Mouse (Mus musculus): ENCODE data around the gene Ube2r2. TPM values are rescaled to one million over a fixed set of nuclear protein-coding genes. Genes with fewer than 3 reads are reported as not detected.

The Ube2r2 gene
- polyA plus RNA-seq, 1 experiment from 2014 or later, result 93.9 TPM

GRCm38 (mm10) chr4:41140174-41140875, 4.8 kb downstream of the Ube2r2 start:
- no peak overlapping the region for H3K4me2 ChIP-seq (ENCODE audit: low read length)
- H3K27ac ChIP-seq, result no peak overlapping the region
- no peaks in the 10 kb centered on the region for H3K27me3 ChIP-seq (ENCODE audit: insufficient read depth, low read length)
- H3K4me3 ChIP-seq (replicated peaks; ENCODE audit: low read depth, low read length), result no peak overlapping the region
- no peak for TF ChIP-seq CTCF (IDR thresholded peaks at IDR 0.05; ENCODE audit: low read depth)
- no peak overlapping the region for H3K9ac ChIP-seq (ENCODE audit: low read depth, low read length)
- WGBS, result 85% methylated on average over 6 of the region's 6 CpGs
- ATAC-seq (replicated peaks; ENCODE audit: low FRiP score, low read depth), result no peak
- H3K36me3 ChIP-seq (ENCODE audit: insufficient read depth, low read length), result 0 out of 2 replicates have a peak, but pooled peaks cover 3% of the 10 kb centered on the region
- DNase-seq (ENCODE audit: low spot score), result no peak
- no peaks in the 10 kb centered on the region for H3K4me1 ChIP-seq (replicated peaks; ENCODE audit: insufficient read depth, low read length)
- no peaks in the 10 kb centered on the region for H3K9me3 ChIP-seq (replicated peaks; ENCODE audit: low read length)

- H3K4me1 ChIP-seq (replicated peaks; ENCODE audit: insufficient read depth, low read length), result no peaks in the 10 kb centered on the region
- 86% methylated on average over 2 of the region's 2 CpGs for WGBS
- no peak overlapping the region for H3K4me2 ChIP-seq (ENCODE audit: low read length)
- DNase-seq (ENCODE audit: low spot score) (no peak), ATAC-seq (replicated peaks; ENCODE audit: low FRiP score, low read depth) (no peak)
- no peak for TF ChIP-seq CTCF (IDR thresholded peaks at IDR 0.05; ENCODE audit: low read depth)
- no peaks in the 10 kb centered on the region for H3K27me3 ChIP-seq (ENCODE audit: insufficient read depth, low read length)
- H3K27ac ChIP-seq, result no peak overlapping the region
- H3K9me3 ChIP-seq (replicated peaks; ENCODE audit: low read length), result no peaks in the 10 kb centered on the region
- H3K9ac ChIP-seq (ENCODE audit: low read depth, low read length), result no peak overlapping the region
- 0 out of 2 replicates have a peak, but pooled peaks cover 3% of the 10 kb centered on the region for H3K36me3 ChIP-seq (ENCODE audit: insufficient read depth, low read length)
- no peak overlapping the region for H3K4me3 ChIP-seq (replicated peaks; ENCODE audit: low read depth, low read length)
Observed at GRCm38 (mm10) chr4:41142601-41143000, 7.1 kb downstream of the Ube2r2 start.

- WGBS, result 62% methylated on average over 3 of the region's 3 CpGs
- no peak for TF ChIP-seq CTCF (IDR thresholded peaks at IDR 0.05; ENCODE audit: low read depth)
- no peak for ATAC-seq (replicated peaks; ENCODE audit: low FRiP score, low read depth)
- Histone ChIP-seq H3K27ac (no peak overlapping the region), H3K9me3 (replicated peaks; ENCODE audit: low read length) (no peaks in the 10 kb centered on the region), H3K9ac (ENCODE audit: low read depth, low read length) (no peak overlapping the region), H3K4me2 (ENCODE audit: low read length) (no peak overlapping the region), H3K36me3 (ENCODE audit: insufficient read depth, low read length) (no peaks in the 10 kb centered on the region), H3K4me1 (replicated peaks; ENCODE audit: insufficient read depth, low read length) (no peaks in the 10 kb centered on the region), H3K27me3 (ENCODE audit: insufficient read depth, low read length) (no peaks in the 10 kb centered on the region), H3K4me3 (replicated peaks; ENCODE audit: low read depth, low read length) (no peak overlapping the region)
- no peak for DNase-seq (ENCODE audit: low spot score)
Observed at GRCm38 (mm10) chr4:41149891-41150290, 14.3 kb downstream of the Ube2r2 start.

- ATAC-seq (replicated peaks; ENCODE audit: low FRiP score, low read depth) (no peak), DNase-seq (ENCODE audit: low spot score) (no peak)
- Histone ChIP-seq H3K36me3 (ENCODE audit: insufficient read depth, low read length) (no peaks in the 10 kb centered on the region), H3K27me3 (ENCODE audit: insufficient read depth, low read length) (no peaks in the 10 kb centered on the region), H3K27ac (no peak overlapping the region), H3K4me3 (replicated peaks; ENCODE audit: low read depth, low read length) (no peak overlapping the region), H3K9me3 (replicated peaks; ENCODE audit: low read length) (no peaks in the 10 kb centered on the region), H3K4me1 (replicated peaks; ENCODE audit: insufficient read depth, low read length) (no peaks in the 10 kb centered on the region), H3K4me2 (ENCODE audit: low read length) (no peak overlapping the region), H3K9ac (ENCODE audit: low read depth, low read length) (no peak overlapping the region)
- no peak for TF ChIP-seq CTCF (IDR thresholded peaks at IDR 0.05; ENCODE audit: low read depth)
- 90% methylated on average over 7 of the region's 7 CpGs for WGBS
Observed at GRCm38 (mm10) chr4:41151186-41151585, 15.6 kb downstream of the Ube2r2 start.

GRCm38 (mm10) chr4:41153146-41153545, 17.6 kb downstream of the Ube2r2 start:
- peaks cover 3% of the 10 kb centered on the region; the same call in 1 of the 2 replicates for H3K4me1 ChIP-seq (replicated peaks; ENCODE audit: insufficient read depth, low read length)
- 76% methylated on average over 3 of the region's 3 CpGs for WGBS
- no peak overlapping the region for H3K4me3 ChIP-seq (replicated peaks; ENCODE audit: low read depth, low read length)
- no peak overlapping the region for H3K4me2 ChIP-seq (ENCODE audit: low read length)
- no peak for DNase-seq (ENCODE audit: low spot score)
- TF ChIP-seq CTCF (IDR thresholded peaks at IDR 0.05; ENCODE audit: low read depth), result no peak
- H3K9me3 ChIP-seq (replicated peaks; ENCODE audit: low read length), result no peaks in the 10 kb centered on the region
- no peak for ATAC-seq (replicated peaks; ENCODE audit: low FRiP score, low read depth)
- H3K27me3 ChIP-seq (ENCODE audit: insufficient read depth, low read length), result no peaks in the 10 kb centered on the region
- H3K9ac ChIP-seq (ENCODE audit: low read depth, low read length), result no peak overlapping the region
- no peaks in the 10 kb centered on the region for H3K36me3 ChIP-seq (ENCODE audit: insufficient read depth, low read length)
- H3K27ac ChIP-seq, result no peak overlapping the region

- H3K36me3 ChIP-seq (ENCODE audit: insufficient read depth, low read length), result no peaks in the 10 kb centered on the region
- no peak for ATAC-seq (replicated peaks; ENCODE audit: low FRiP score, low read depth)
- TF ChIP-seq CTCF (IDR thresholded peaks at IDR 0.05; ENCODE audit: low read depth), result no peak
- H3K27me3 ChIP-seq (ENCODE audit: insufficient read depth, low read length), result no peaks in the 10 kb centered on the region
- H3K9me3 ChIP-seq (replicated peaks; ENCODE audit: low read length), result no peaks in the 10 kb centered on the region
- no peak for DNase-seq (ENCODE audit: low spot score)
- no peak overlapping the region for H3K27ac ChIP-seq
- peaks cover 4% of the 10 kb centered on the region; the same call in 1 of the 2 replicates for H3K4me1 ChIP-seq (replicated peaks; ENCODE audit: insufficient read depth, low read length)
- no peak overlapping the region for H3K9ac ChIP-seq (ENCODE audit: low read depth, low read length)
- no peak overlapping the region for H3K4me2 ChIP-seq (ENCODE audit: low read length)
- no peak overlapping the region for H3K4me3 ChIP-seq (replicated peaks; ENCODE audit: low read depth, low read length)
- 74% methylated on average over 9 of the region's 9 CpGs for WGBS
Observed at GRCm38 (mm10) chr4:41156961-41157360, 21.4 kb downstream of the Ube2r2 start.

Data from kidney, postnatal 0 days (tissue).